Mouse (Mus musculus) bone marrow macrophage, adult 2 months (primary cell): ENCODE measurements around the gene Pmpca. TPM values are rescaled to one million over a fixed set of nuclear protein-coding genes. Genes with fewer than 3 reads are reported as not detected.
"Not testable (repeated sequence)": the region's sequence is repeated elsewhere in the genome, so short reads cannot be mapped to it uniquely, and the experiment has no call there.

Source experiments
- H3K27ac ChIP-seq: 2 replicates; pipeline ENCODE4 v1.5.1; 2012; ENCODE audit warnings: low read depth, low read length; ENCODE audit not compliant: insufficient read depth
- H3K4me1 ChIP-seq: 2 replicates; pipeline ENCODE4 v1.6.1; 2012; ENCODE audit warnings: low read length; ENCODE audit not compliant: control insufficient read depth, insufficient read depth
- H3K4me3 ChIP-seq: 2 replicates; pipeline ENCODE4 v1.5.1; 2012; ENCODE audit warnings: mild to moderate bottlenecking, low read length, moderate library complexity; ENCODE audit not compliant: insufficient read depth
- CTCF ChIP-seq: IDR thresholded peaks from 2 replicates; pipeline ENCODE4 v1.5.1; 2012; ENCODE audit warnings: low read depth, mild to moderate bottlenecking, low read length, moderate library complexity
- POLR2A ChIP-seq: IDR thresholded peaks from 2 replicates; pipeline ENCODE4 v1.6.1; 2012; ENCODE audit warnings: mild to moderate bottlenecking, low read depth, low read length, borderline replicate concordance
- polyA plus RNA-seq: library from polyadenylated mRNA; stranded (reverse); fragments of >200 nt; gene quantifications from 2 replicates; pipeline ENCODE4 v1.2.4, GENCODE M21; 2012; ENCODE audit not compliant: missing spikeins, insufficient read depth, insufficient read length

Gene Pmpca
- polyA plus RNA-seq, 1 experiment = 51.6 TPM

- H3K4me1 ChIP-seq = no peaks in the 10 kb centered on the region
- H3K4me3 ChIP-seq = no peak overlapping the region
- TF ChIP-seq CTCF = no peak
- no peak for TF ChIP-seq POLR2A
- H3K27ac ChIP-seq = no peak overlapping the region
These were observed 21.2 kb upstream of the Pmpca start for GRCm38 (mm10) chr2:26367911-26368310.

DNA sequence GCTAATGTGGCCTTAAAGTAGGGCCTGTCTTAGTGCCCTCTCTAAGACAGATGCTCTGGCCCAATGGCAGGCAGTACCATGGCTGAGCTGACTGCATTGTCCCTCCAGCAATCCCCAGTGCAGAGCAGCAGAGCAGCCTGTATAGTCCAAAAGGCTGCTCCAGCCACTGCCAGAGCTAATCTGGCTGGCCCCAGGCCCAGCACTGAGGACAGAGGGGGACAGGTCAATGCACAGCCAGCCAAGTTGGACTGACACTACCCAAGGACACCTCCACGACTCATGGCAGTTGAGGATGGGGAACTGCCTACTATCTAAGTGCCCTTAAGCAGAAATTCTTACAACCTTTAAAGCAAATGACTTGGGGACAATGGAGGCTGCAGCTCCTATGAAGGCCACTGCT is 20.6 kb upstream of the Pmpca start:
- H3K4me1 ChIP-seq = no peaks in the 10 kb centered on the region
- no peak overlapping the region for H3K4me3 ChIP-seq
- no peak for TF ChIP-seq CTCF
- H3K27ac ChIP-seq = no peak overlapping the region

GRCm38 (mm10) chr2:26372396-26372795 is 16.7 kb upstream of the Pmpca start:
- Histone ChIP-seq H3K27ac (no peak overlapping the region), H3K4me3 (no peak overlapping the region), H3K4me1 (no peaks in the 10 kb centered on the region)
- TF ChIP-seq CTCF = no peak
- TF ChIP-seq POLR2A = no peak

- TF ChIP-seq POLR2A (no peak), CTCF (no peak)
These were observed 8.9 kb upstream of the Pmpca start, which contains the start of gene Snapc4 for GRCm38 (mm10) chr2:26380131-26380771. Snapc4 (minus strand) TSS chr2:26380653.

DNA sequence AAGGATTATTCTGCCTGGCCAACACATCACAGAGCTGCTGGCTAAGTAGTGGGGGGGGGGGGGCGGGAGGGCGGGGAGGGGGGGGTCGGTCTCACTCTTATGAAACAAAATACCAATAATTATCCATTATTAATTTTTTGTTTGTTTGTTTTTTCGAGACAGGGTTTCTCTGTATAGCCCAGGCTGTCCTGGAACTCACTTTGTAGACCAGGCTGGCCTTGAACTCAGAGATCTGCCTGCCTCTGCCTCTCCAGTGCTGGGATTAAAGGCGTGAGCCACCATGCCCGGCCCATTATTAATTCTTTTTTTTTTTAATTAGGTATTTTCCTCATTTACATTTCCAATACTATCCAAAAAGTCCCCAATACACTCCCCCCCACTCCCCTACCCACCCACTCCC is 8.3 kb upstream of the Pmpca start:
- peak overlapping the region; percentile 73 for H3K4me3 ChIP-seq
- not testable (repeated sequence) for H3K4me1 ChIP-seq, H3K27ac ChIP-seq

More at GRCm38 (mm10) chr2:26380131-26380771, 8.9 kb upstream of the Pmpca start, which contains the start of gene Snapc4:
- H3K4me3 ChIP-seq = peak within 1 kb of the TSS; percentile 73
- no peak within 1 kb of the TSS for H3K27ac ChIP-seq
- 0 out of 2 replicates have a peak, but pooled peaks cover 2% of the 10 kb centered on the region for H3K4me1 ChIP-seq

DNA sequence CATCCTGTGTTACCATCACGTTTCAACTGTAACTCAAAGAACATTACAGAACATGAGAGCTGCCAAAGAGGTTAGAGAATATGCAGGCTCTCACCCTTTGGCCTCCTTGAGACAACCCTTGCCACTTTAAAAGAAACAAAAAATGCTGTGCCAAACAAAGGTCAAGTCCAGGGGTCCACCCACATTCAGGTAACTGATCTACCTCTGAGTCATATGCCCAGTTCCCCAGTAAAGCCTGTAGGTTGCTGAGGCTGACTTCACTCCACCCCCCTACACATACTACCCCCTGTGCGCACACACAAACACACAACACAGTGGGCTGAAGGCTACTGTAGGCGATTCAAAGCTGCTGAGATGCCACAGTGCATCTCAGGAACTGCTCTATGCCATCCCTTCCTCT is 1.4 kb upstream of the Pmpca start:
- H3K27ac ChIP-seq = no peak overlapping the region
- H3K4me3 ChIP-seq = 0 out of 2 replicates have a peak overlapping the region, but pooled peaks have one; percentile 11
- H3K4me1 ChIP-seq = peaks cover 8% of the 10 kb centered on the region
- TF ChIP-seq CTCF = no peak

DNA sequence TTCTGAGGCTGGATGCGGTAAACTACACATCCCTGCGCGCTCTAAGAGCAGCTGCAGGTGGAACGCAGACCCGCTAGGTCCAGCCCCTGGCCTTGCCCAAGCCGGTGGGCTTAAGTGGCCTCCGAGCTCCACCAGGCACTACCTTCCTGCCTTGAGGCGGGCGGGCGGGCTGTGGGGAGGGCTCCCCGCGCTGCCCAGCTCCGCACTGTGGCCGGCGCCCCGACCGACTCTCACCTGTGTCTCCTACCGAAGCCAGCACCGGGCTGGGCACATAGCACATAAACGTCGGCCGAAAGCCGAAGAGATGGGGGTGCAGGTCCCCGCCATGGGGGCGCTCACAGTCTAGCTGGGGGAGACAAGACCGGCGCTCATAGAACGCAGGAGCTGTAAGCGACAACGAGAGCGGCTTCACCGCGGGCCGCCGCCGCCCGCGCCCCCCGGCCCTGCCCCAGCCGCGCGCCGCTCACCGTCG is 421 bp upstream of the Pmpca start:
- H3K4me1 ChIP-seq = peaks cover 8% of the 10 kb centered on the region
- H3K27ac ChIP-seq = no peak overlapping the region
- TF ChIP-seq CTCF (no peak), POLR2A (no peak)
- H3K4me3 ChIP-seq = peak overlapping the region; percentile 94

GRCm38 (mm10) chr2:26390954-26391353 is 1.8 kb downstream of the Pmpca start:
- Histone ChIP-seq H3K27ac (no peak overlapping the region), H3K4me1 (peaks cover 8% of the 10 kb centered on the region), H3K4me3 (no peak overlapping the region)
- TF ChIP-seq CTCF (no peak), POLR2A (no peak)

- Histone ChIP-seq H3K4me1 (peaks cover 8% of the 10 kb centered on the region), H3K27ac (no peak overlapping the region), H3K4me3 (no peak overlapping the region)
- TF ChIP-seq CTCF (no peak), POLR2A (no peak)
These were observed 2.5 kb downstream of the Pmpca start for GRCm38 (mm10) chr2:26391617-26392016.

DNA sequence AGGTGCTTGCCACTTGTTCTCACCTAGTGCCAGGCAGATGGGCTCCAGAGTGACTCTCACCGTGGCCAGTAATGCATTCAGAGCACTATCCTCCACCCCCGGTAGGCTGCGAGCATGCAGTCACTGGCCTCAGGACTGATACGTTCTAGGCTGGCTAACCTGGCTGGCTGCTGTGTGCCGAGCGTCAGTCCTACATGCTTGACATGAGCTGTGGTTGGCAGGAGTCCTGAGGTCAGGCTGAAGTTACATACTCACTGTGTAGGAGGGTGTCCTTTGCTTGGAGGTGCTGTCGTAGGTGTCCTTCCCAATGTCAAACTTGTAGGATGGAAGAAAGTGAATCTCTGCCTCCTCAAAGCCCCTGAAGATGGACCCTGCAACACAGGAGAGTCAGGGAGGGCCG is 9.8 kb downstream of the Pmpca start:
- TF ChIP-seq POLR2A (no peak), CTCF (no peak)
- Histone ChIP-seq H3K4me1 (no peaks in the 10 kb centered on the region), H3K4me3 (no peak overlapping the region), H3K27ac (no peak overlapping the region)

GRCm38 (mm10) chr2:26399647-26400046 is 10.5 kb downstream of the Pmpca start:
- TF ChIP-seq POLR2A (no peak), CTCF (no peak)
- no peak overlapping the region for H3K27ac ChIP-seq

More at GRCm38 (mm10) chr2:26399647-26400046, 10.5 kb downstream of the Pmpca start:
- Histone ChIP-seq H3K4me3 (no peak overlapping the region), H3K4me1 (0 out of 2 replicates have a peak, but pooled peaks cover 1% of the 10 kb centered on the region)
